Mouse (Mus musculus) erythroblast, adult 5-6 weeks (primary cell): ENCODE measurements around the gene Prdx2. TPM values are rescaled to one million over a fixed set of nuclear protein-coding genes. Genes with fewer than 3 reads are reported as not detected.

Experiments used
- ATAC-seq: replicated peaks from 2 replicates; pipeline ENCODE4 v1.8.0; 2016; ENCODE audit warnings: moderate number of reproducible peaks, mild to moderate bottlenecking, moderate TSS enrichment, inconsistent platforms; ENCODE audit not compliant: poor library complexity, low FRiP score, severe bottlenecking
- total RNA-seq, 2 experiments: library from RNA; stranded (forward) in 1 of 2; stranded (reverse) in 1 of 2; fragments of 150-400 nt in 1 of 2; fragments of 200-764, 138-1000 nt in 1 of 2; gene quantifications; 2 replicates each; pipeline versions ENCODE4 v1.2.3 to v1.2.4; 2015 to 2017; ENCODE audit warnings: low replicate concordance in 2 of 2

The Prdx2 gene
- total RNA-seq (2015; ENCODE audit: low replicate concordance) (1,192 and 1,430 TPM in 2 replicates), total RNA-seq (2017; ENCODE audit: low replicate concordance) (2,193 and 2,235 TPM in 2 replicates)

- peak; percentile 51 for ATAC-seq
Observed at GRCm38 (mm10) chr8:84969241-84970134, at the start of gene Prdx2, which contains the start of the genes Gm49661 and Rnaseh2a. Gene Prdx2, plus strand, starts transcription at chr8:84969587. Gene Gm49661, minus strand, starts transcription at chr8:84969433. Gene Rnaseh2a, minus strand, starts transcription at chr8:84969767.

DNA sequence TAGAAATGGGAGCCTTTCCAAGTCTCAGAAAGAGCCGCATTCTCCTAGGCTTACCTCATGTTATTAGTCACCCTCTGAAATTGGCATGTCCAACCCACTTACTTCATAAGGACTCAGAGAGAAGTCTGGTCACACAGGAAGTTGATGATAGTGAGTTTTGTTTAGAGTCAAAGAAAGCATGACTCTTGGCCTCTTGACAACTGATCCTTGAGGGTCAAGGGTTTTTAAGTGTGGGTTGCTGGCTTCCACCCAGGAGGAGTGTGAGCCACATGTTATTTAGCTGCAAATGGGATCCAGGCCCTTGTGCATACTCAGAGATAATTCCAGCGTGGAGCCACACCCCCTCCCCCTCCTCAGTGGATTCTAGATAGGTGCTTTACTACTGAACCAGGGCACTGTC lies 47.8 kb upstream of the Prdx2 start:
- ATAC-seq = no peak

- ATAC-seq = no peak
Observed at GRCm38 (mm10) chr8:84925557-84925956, 43.8 kb upstream of the Prdx2 start.

GRCm38 (mm10) chr8:84927513-84927912 lies 41.9 kb upstream of the Prdx2 start:
- no peak for ATAC-seq

- ATAC-seq = peak; percentile 78
Observed at GRCm38 (mm10) chr8:84928456-84929306, 40.7 kb upstream of the Prdx2 start.

- ATAC-seq = no peak
Observed at GRCm38 (mm10) chr8:84930582-84930981, 38.8 kb upstream of the Prdx2 start.

DNA sequence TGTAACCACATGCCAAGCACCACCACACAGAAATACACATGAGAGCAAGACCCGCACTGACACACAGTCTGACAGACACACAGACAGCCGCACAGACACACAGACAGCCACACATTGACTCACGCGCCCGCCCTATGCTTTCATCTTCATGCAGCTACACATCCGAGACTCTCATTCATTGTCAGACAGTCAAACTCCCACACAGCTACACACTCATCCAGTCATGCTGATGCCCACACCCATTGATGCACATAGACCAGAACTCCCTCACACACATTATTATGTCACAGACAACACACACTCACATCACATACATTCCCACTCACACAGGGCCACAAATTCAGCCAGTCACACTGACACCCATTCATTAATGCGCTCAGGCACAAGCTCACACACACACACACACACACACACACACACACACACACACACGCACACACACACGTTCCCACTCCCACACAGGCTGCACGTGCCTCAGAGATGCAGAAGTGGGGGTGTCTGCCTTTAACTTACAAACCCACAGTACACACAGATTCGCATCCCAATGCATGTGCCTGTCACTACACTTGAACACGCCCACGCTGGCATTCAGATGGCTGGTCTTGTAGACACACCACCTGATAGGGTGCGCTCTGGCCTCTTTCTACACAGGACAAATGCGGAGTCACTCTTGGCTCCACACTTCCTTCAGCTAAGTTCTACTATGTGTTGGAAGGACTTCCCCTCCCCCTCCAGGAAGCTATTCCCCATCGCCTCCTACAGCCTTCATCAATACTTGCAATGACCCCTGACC lies 35.4 kb upstream of the Prdx2 start:
- no peak for ATAC-seq

DNA sequence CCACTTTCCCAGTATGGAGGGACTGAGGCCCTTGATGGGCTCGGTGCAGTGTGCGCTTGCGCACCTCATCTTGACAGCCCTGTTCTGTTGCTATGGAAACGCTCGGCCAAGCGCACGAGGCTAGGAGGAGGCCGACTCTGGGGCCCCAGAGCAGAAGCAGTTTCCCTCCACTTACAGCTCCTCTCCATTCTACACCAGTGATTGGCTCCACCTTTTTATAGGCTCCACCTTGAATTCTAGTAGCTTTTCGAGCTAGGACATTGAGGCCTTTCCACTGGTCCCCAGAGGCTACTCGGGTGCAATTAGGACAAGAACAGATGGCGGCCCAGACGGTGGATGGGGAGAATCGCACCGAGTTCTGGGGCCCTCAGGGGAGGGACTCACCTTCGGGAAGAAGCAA lies 34.5 kb upstream of the Prdx2 start:
- ATAC-seq = no peak

DNA sequence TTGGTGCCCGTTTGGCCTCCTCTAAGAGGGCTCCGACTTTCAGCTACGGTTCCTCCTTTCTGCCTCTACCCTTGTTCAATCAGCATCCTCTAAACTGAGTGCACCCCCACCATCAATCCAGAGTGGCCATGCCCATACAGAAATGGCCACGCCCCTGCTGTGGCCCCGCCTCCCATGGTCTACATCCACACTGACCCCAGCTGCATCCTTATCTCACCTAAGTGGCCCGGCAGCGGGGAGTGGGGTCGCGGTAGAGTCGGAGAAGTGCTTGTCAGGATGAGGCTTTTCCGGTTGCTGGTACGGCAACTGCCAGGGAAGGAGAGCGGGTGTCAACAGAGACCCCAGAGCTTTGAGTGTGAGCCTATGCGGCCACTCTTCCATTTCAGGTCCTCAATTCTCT lies 33.9 kb upstream of the Prdx2 start:
- no peak for ATAC-seq

GRCm38 (mm10) chr8:84936041-84936961 lies 33.1 kb upstream of the Prdx2 start:
- no peak for ATAC-seq

- ATAC-seq = peak; percentile 71
Observed at GRCm38 (mm10) chr8:84936962-84937546, 32.3 kb upstream of the Prdx2 start, which contains the start of gene Mast1. Gene Mast1, minus strand, starts transcription at chr8:84937359.

- no peak for ATAC-seq
Observed at GRCm38 (mm10) chr8:84937620-84938485, 31.5 kb upstream of the Prdx2 start.

GRCm38 (mm10) chr8:84943699-84944098 lies 25.7 kb upstream of the Prdx2 start:
- ATAC-seq = no peak

- peak; percentile 82 for ATAC-seq
Observed at GRCm38 (mm10) chr8:84944478-84945160, 24.8 kb upstream of the Prdx2 start.

DNA sequence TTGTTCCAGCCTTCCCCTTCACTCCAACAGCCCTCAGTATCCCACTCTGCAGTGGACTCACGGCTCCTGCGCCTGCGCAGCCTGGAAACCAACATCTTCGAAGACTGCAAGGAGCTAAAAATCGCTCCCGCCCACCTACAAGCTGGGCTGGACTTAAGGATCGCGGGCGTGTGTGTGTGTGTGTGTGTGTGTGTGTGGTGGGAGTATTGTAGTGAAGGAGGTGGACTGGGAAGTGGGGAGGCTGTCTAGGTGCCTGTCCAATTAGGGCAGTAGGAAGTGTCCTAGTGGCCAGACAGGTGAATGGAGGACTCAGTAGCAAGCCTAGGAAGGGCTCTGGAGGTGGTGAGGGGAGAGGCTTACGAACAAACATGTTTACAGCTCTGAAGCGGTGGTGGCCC lies 24.2 kb upstream of the Prdx2 start:
- no peak for ATAC-seq

DNA sequence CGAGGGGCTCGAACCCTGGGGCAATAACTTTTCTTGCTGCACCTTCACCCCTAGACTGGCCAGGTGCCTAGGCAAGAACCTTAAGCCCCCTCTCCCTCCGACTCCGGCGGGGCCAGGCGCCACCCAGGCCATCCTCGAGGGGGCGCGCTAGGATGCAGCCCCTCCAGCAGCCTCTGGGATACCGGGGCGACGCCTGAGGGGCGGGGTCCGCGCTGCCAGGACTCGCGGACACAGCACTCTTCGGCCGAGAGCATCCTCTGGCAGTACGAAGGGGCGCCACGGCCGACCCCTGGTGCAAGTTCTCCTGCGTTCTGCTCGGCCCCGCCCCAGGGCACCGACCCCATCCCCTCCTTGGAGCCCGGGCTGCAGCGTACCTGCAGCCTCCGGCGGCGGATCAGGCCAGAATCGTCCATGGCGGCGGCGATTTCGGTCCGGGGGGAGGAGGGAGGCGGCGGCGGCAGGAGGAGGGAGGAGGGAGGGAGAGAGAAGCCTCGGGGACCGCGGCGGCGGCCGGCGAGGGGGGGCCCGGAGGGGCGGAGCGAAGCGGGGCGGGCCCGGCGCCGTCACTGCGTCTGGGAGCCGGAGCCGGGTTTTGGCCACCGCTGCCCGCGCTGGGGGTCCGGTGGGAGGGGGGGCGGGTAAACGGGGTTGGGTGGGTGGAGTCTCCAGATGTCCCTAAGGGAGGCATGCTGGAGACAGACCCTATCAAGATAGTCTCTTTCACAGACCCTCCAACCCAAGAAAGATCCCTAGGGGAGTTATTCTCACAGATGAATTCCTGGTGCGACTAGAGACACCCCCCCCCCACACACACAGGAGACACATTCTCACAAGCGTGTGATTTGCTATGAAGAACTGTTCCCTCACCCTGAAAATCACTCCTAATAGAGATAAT lies 23.5 kb upstream of the Prdx2 start:
- ATAC-seq = no peak
